29 mouse cellular contexts compared by ENCODE assay signal in the genomic region with DNA sequence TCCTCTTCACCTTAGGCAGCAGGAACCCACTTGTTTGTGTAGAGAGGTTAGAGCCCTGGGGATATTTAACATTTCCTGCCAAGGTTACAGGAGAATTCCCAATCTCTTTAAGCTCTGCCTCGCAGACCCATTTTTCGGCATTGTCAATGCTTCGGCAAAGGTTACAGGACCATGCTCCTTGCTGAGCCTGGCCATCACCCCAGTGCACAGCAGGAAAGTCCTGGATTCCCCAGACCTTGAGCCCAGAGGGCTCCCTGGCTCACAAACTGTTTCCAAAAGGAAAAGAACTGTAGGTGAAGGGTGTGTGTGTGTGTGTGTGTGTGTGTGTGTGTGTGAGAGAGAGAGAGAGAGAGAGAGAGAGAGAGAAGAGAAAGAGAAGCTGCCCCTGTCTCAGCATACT. TPM values are rescaled to one million over a fixed set of nuclear protein-coding genes. Genes with fewer than 3 reads are reported as not detected.
A peak's percentile ranks its signal among the peaks of the same experiment; 100 is the strongest.
DNase-seq lines count a peak whose midpoint lies in the region; ATAC-seq and TF ChIP-seq lines count a peak whose summit lies in the region.
"Had no signal": no experiment of that assay in that cellular context is flagged by ENCODE, and none has a peak within 500 bp of the region (broad histone marks: within the 10 kb centered on the region; RNA-seq: fewer than 3 reads in every experiment).

No protein-coding gene starts in this region.

- no peaks in the 10 kb centered on the region for H3K27me3 ChIP-seq in forebrain, postnatal 0 days (ENCODE audit: insufficient read depth, low read length)
- H3K27me3 ChIP-seq in forebrain, embryonic 15.5 days, result peaks cover 8% of the 10 kb centered on the region; the same call in 1 of the 2 replicates
- no peaks in the 10 kb centered on the region for H3K27me3 ChIP-seq in midbrain, embryonic 15.5 days (replicated peaks)

- peak overlapping the region; percentile 23; the same call in 1 of the 2 replicates for H3K4me2 ChIP-seq in forebrain, postnatal 0 days (ENCODE audit: low read depth)
- no peak overlapping the region for H3K4me2 ChIP-seq in forebrain, embryonic 15.5 days (replicated peaks)
- H3K4me2 ChIP-seq in midbrain, embryonic 15.5 days, result peak overlapping the region; percentile 77
- H3K4me2 ChIP-seq: embryonic facial prominence, embryonic 12.5 days; forebrain, embryonic 12.5 days; heart, embryonic 12.5 days had no signal

- no peak overlapping the region for H3K9ac ChIP-seq in forebrain, postnatal 0 days
- no peak overlapping the region for H3K9ac ChIP-seq in forebrain, embryonic 15.5 days (replicated peaks)
- H3K9ac ChIP-seq in midbrain, embryonic 15.5 days, result 0 out of 2 replicates have a peak overlapping the region, but pooled peaks have one; percentile 14
- H3K9ac ChIP-seq: embryonic facial prominence, embryonic 12.5 days; forebrain, embryonic 12.5 days; heart, embryonic 12.5 days had no signal

- H3K4me1 ChIP-seq in forebrain, postnatal 0 days (ENCODE audit: insufficient read depth), result peaks cover 29% of the 10 kb centered on the region
- H3K4me1 ChIP-seq in forebrain, embryonic 15.5 days, result peaks cover 50% of the 10 kb centered on the region
- peaks cover 82% of the 10 kb centered on the region for H3K4me1 ChIP-seq in midbrain, embryonic 15.5 days

- H3K4me3 ChIP-seq in forebrain, postnatal 0 days (ENCODE audit: low read depth, low read length), result no peak overlapping the region
- H3K4me3 ChIP-seq in forebrain, embryonic 15.5 days, result no peak overlapping the region
- H3K4me3 ChIP-seq in midbrain, embryonic 15.5 days, result peak overlapping the region; percentile 2
- H3K4me3 ChIP-seq: embryonic facial prominence, embryonic 12.5 days; forebrain, embryonic 12.5 days; heart, embryonic 12.5 days; myocyte had no signal

- H3K9me3 ChIP-seq in forebrain, postnatal 0 days (ENCODE audit: low read length), result no peaks in the 10 kb centered on the region
- no peaks in the 10 kb centered on the region for H3K9me3 ChIP-seq in forebrain, embryonic 15.5 days
- no peaks in the 10 kb centered on the region for H3K9me3 ChIP-seq in midbrain, embryonic 15.5 days
- H3K9me3 ChIP-seq: embryonic facial prominence, embryonic 12.5 days; forebrain, embryonic 12.5 days; heart, embryonic 12.5 days had no signal

- 80% methylated on average over 3 of the region's 3 CpGs for WGBS in forebrain, postnatal 0 days
- 86% methylated on average over 3 of the region's 3 CpGs for WGBS in forebrain, embryonic 15.5 days
- WGBS in midbrain, embryonic 15.5 days, result 66% methylated on average over 3 of the region's 3 CpGs

- no peak for ATAC-seq in cerebellum, adult (ENCODE audit: insufficient number of reproducible peaks, low FRiP score, low TSS enrichment)
- no peak for ATAC-seq in forebrain, postnatal 0 days
- ATAC-seq in forebrain, embryonic 15.5 days (replicated peaks), result no peak
- ATAC-seq in midbrain, embryonic 15.5 days (replicated peaks), result no peak
- no peak for ATAC-seq in activated CD4-positive, CD25-positive, alpha-beta regulatory T cell, adult 4 months
- ATAC-seq: intestine, postnatal 0 days had no signal

- TF ChIP-seq CTCF in forebrain, postnatal 0 days (IDR thresholded peaks at IDR 0.05; ENCODE audit: low read depth), result no peak

- H3K27ac ChIP-seq in forebrain, postnatal 0 days (ENCODE audit: low read depth, low read length), result no peak overlapping the region
- H3K27ac ChIP-seq in forebrain, embryonic 15.5 days (replicated peaks), result no peak overlapping the region
- no peak overlapping the region for H3K27ac ChIP-seq in midbrain, embryonic 15.5 days
- H3K27ac ChIP-seq: embryonic facial prominence, embryonic 12.5 days; forebrain, embryonic 12.5 days had no signal

- H3K36me3 ChIP-seq in forebrain, postnatal 0 days (ENCODE audit: insufficient read depth), result peaks cover 11% of the 10 kb centered on the region; the same call in 1 of the 2 replicates
- no peaks in the 10 kb centered on the region for H3K36me3 ChIP-seq in forebrain, embryonic 15.5 days
- H3K36me3 ChIP-seq in midbrain, embryonic 15.5 days (replicated peaks), result no peaks in the 10 kb centered on the region
- H3K36me3 ChIP-seq: embryonic facial prominence, embryonic 12.5 days; forebrain, embryonic 12.5 days; heart, embryonic 12.5 days had no signal

- DNase-seq in cerebellum, adult 18-20 months, result peak; percentile 55 to 60
- no peak for DNase-seq in forebrain, postnatal 0 days
- peak; percentile 26 for DNase-seq in adipocyte (ENCODE audit: low spot score)
- DNase-seq in right cerebral cortex, postnatal 36 days (ENCODE audit: low spot score in 2 of 2), result no peak
- DNase-seq: adrenal gland, postnatal 14 days; gastrocnemius, postnatal 14 days; heart, adult 11 months; heart, postnatal 10 days; kidney, postnatal 36 days; layer of hippocampus, postnatal 36 days; lung, postnatal 4 days; retina, postnatal 1 day; right cerebral cortex, postnatal 25 days had no signal

RNA-seq across cellular contexts. Expression of a gene that starts 4.7 kb away (rescaled TPM):
- total RNA-seq in forebrain, postnatal 0 days (2014; rRNA removed), result 81.9 and 99.1 TPM in 2 replicates
- polyA plus RNA-seq in forebrain, postnatal 0 days (2015; fragmentation: Nextera tagmentation; extraction: Ambion mirVana), result 24.7 and 28.1 TPM in 2 replicates
- 26.0 and 30.4 TPM in 2 replicates for polyA plus RNA-seq in forebrain, embryonic 15.5 days (2015; fragmentation: Nextera tagmentation; extraction: Ambion mirVana)
- polyA plus RNA-seq in midbrain, embryonic 15.5 days (2015; fragmentation: Nextera tagmentation; extraction: Ambion mirVana), result 64.0 and 65.9 TPM in 2 replicates
- under 1 TPM; 0.22 to 0.32 TPM for polyA plus RNA-seq in activated CD4-positive, CD25-positive, alpha-beta regulatory T cell, adult 4 months (2017; shearing (Covaris generic))
- total RNA-seq: liver, adult 2 months had no signal

RNA-seq across cellular contexts. Expression of a gene that starts 23.4 kb away (rescaled TPM):
- 27.5 and 39.7 TPM in 2 replicates for total RNA-seq in forebrain, postnatal 0 days (2014; rRNA removed)
- polyA plus RNA-seq in forebrain, postnatal 0 days (2015; fragmentation: Nextera tagmentation; extraction: Ambion mirVana), result 31.7 and 34.2 TPM in 2 replicates
- polyA plus RNA-seq in forebrain, embryonic 15.5 days (2015; fragmentation: Nextera tagmentation; extraction: Ambion mirVana), result 113 and 118 TPM in 2 replicates
- polyA plus RNA-seq in midbrain, embryonic 15.5 days (2015; fragmentation: Nextera tagmentation; extraction: Ambion mirVana), result 49.0 and 56.9 TPM in 2 replicates
- polyA plus RNA-seq in activated CD4-positive, CD25-positive, alpha-beta regulatory T cell, adult 4 months (2017; shearing (Covaris generic)), result 10 to 100 TPM; 33.2 to 33.3 TPM

RNA-seq across cellular contexts. Expression of a gene that starts 27.1 kb away (rescaled TPM):
- 89.7 and 90.1 TPM in 2 replicates for total RNA-seq in forebrain, postnatal 0 days (2014; rRNA removed)
- polyA plus RNA-seq in forebrain, postnatal 0 days (2015; fragmentation: Nextera tagmentation; extraction: Ambion mirVana), result 93.6 and 107 TPM in 2 replicates
- polyA plus RNA-seq in forebrain, embryonic 15.5 days (2015; fragmentation: Nextera tagmentation; extraction: Ambion mirVana), result 121 and 124 TPM in 2 replicates
- 114 and 119 TPM in 2 replicates for polyA plus RNA-seq in midbrain, embryonic 15.5 days (2015; fragmentation: Nextera tagmentation; extraction: Ambion mirVana)
- polyA plus RNA-seq in activated CD4-positive, CD25-positive, alpha-beta regulatory T cell, adult 4 months (2017; shearing (Covaris generic)), result 10 to 100 TPM in 1 of 2 experiments, 1 to 10 TPM in 1; 8.6 to 10.8 TPM

RNA-seq across cellular contexts. Expression of a gene that starts 30.4 kb away (rescaled TPM):
- not detected in 2 replicates for total RNA-seq in forebrain, postnatal 0 days (2014; rRNA removed)
- polyA plus RNA-seq in forebrain, postnatal 0 days (2015; fragmentation: Nextera tagmentation; extraction: Ambion mirVana), result not detected in 2 replicates
- not detected in 2 replicates for polyA plus RNA-seq in forebrain, embryonic 15.5 days (2015; fragmentation: Nextera tagmentation; extraction: Ambion mirVana)
- not detected in 2 replicates for polyA plus RNA-seq in midbrain, embryonic 15.5 days (2015; fragmentation: Nextera tagmentation; extraction: Ambion mirVana)
- not detected for polyA plus RNA-seq in activated CD4-positive, CD25-positive, alpha-beta regulatory T cell, adult 4 months (2017; shearing (Covaris generic))
- total RNA-seq: liver, adult 2 months; megakaryocyte-erythroid progenitor cell, adult 5-6 weeks had no signal
- polyA plus RNA-seq: embryonic facial prominence, embryonic 12.5 days; forebrain, embryonic 12.5 days; heart, embryonic 12.5 days; kidney, embryonic 14.5 days; limb, embryonic 11.5 days; liver, embryonic 16.5 days; lung, embryonic 16.5 days; myocyte; testis, adult 2 months had no signal

RNA-seq across cellular contexts. Expression of a gene that starts 42.4 kb away (rescaled TPM):
- 6.0 and 6.1 TPM in 2 replicates for total RNA-seq in forebrain, postnatal 0 days (2014; rRNA removed)
- 3.9 and 4.3 TPM in 2 replicates for polyA plus RNA-seq in forebrain, postnatal 0 days (2015; fragmentation: Nextera tagmentation; extraction: Ambion mirVana)
- 1.9 and 2.6 TPM in 2 replicates for polyA plus RNA-seq in forebrain, embryonic 15.5 days (2015; fragmentation: Nextera tagmentation; extraction: Ambion mirVana)
- 1.5 and 1.8 TPM in 2 replicates for polyA plus RNA-seq in midbrain, embryonic 15.5 days (2015; fragmentation: Nextera tagmentation; extraction: Ambion mirVana)
- under 1 TPM; 0.16 to 0.60 TPM for polyA plus RNA-seq in activated CD4-positive, CD25-positive, alpha-beta regulatory T cell, adult 4 months (2017; shearing (Covaris generic))

Comparison
In these comparisons a context has a peak if more than half of its experiments do, and no peak if none do; other contexts are left out.
1. DNase-seq: peak in cerebellum, adult 18-20 months (2 of 2) and adipocyte (single experiment); none in forebrain, postnatal 0 days (single experiment) and right cerebral cortex, postnatal 36 days (0 of 2).
2. RNA of a gene that starts 4.7 kb away (polyA plus RNA-seq): 64.0 to 65.9 TPM in midbrain, embryonic 15.5 days, 26.0 to 30.4 TPM in forebrain, embryonic 15.5 days and 24.7 to 28.1 TPM in forebrain, postnatal 0 days; 0.22 to 0.32 TPM in activated CD4-positive, CD25-positive, alpha-beta regulatory T cell, adult 4 months; every median in the first group is over 10 times any median in the second.